Mouse (Mus musculus) intestine, embryonic 14.5 days (tissue): ENCODE data around the gene Abhd12b. TPM values are rescaled to one million over a fixed set of nuclear protein-coding genes. Genes with fewer than 3 reads are reported as not detected.
"Not testable (repeated sequence)": the region's sequence is repeated elsewhere in the genome, so short reads cannot be mapped to it uniquely, and the experiment has no call there.

Experiments
- ATAC-seq: fragments of 200-750 bp; cut with Nextera tagmentation; replicated peaks from 2 replicates; pipeline ENCODE4 v1.8.0; 2017; ENCODE audit warnings: low read depth, moderate number of reproducible peaks, moderate TSS enrichment, moderate library complexity; ENCODE audit not compliant: low FRiP score, low TSS enrichment
- DNase-seq: peaks from one replicate; pipeline ENCODE4 v3.0.0-alpha.2; 2018; ENCODE audit warnings: low spot score
- H3K27ac ChIP-seq: fragments of 300-500 bp; sonication (generic); 2 replicates; pipeline ENCODE4 v1.5.1; 2014; ENCODE audit warnings: low read depth, mild to moderate bottlenecking, control low read depth
- H3K27me3 ChIP-seq: fragments of 300-500 bp; sonication (generic); replicated peaks from 2 replicates; pipeline ENCODE4 v1.6.1; 2014; ENCODE audit warnings: low read length, control low read depth; ENCODE audit not compliant: control insufficient read depth, insufficient read depth
- H3K36me3 ChIP-seq: fragments of 300-500 bp; sonication (generic); 2 replicates; pipeline ENCODE4 v1.6.1; 2014; ENCODE audit warnings: low read length, control low read depth; ENCODE audit not compliant: control insufficient read depth, insufficient read depth
- H3K4me1 ChIP-seq: fragments of 300-500 bp; sonication (generic); replicated peaks from 2 replicates; pipeline ENCODE4 v1.6.1; 2014; ENCODE audit warnings: low read length, control low read depth, mixed read lengths; ENCODE audit not compliant: control insufficient read depth, insufficient read depth
- H3K4me2 ChIP-seq: fragments of 300-500 bp; sonication (generic); 2 replicates; pipeline ENCODE4 v1.6.1; 2014; ENCODE audit warnings: low read length
- H3K4me3 ChIP-seq: fragments of 300-500 bp; sonication (generic); 2 replicates; pipeline ENCODE4 v1.5.1; 2014; ENCODE audit warnings: low read depth, low read length, control low read depth, mixed read lengths
- H3K9ac ChIP-seq: fragments of 300-500 bp; sonication (generic); 2 replicates; pipeline ENCODE4 v1.6.1; 2014; ENCODE audit warnings: mild to moderate bottlenecking, low read length
- H3K9me3 ChIP-seq: fragments of 300-500 bp; sonication (generic); 2 replicates; pipeline ENCODE4 v1.6.1; 2016; ENCODE audit warnings: low read length, control low read depth; ENCODE audit not compliant: control insufficient read depth
- WGBS: fragments of 180-500 bp; shearing (Covaris S2); extraction: QIAGEN DNeasy Blood & Tissue Kit; methylation state at CpG from one replicate; pipeline ENCODE4 v1.1.7; 2014; 5-methylcytosine and 5-hydroxymethylcytosine counted together
- polyA plus RNA-seq: library from polyadenylated mRNA; unstranded; fragments of >200 nt; fragmentation: Nextera tagmentation; extraction: Ambion mirVana; gene quantifications from 2 replicates; pipeline ENCODE4 v1.2.1, GENCODE M21; 2014

The Abhd12b gene
- polyA plus RNA-seq, 1 experiment from 2014 or later = 0.49 TPM

DNA sequence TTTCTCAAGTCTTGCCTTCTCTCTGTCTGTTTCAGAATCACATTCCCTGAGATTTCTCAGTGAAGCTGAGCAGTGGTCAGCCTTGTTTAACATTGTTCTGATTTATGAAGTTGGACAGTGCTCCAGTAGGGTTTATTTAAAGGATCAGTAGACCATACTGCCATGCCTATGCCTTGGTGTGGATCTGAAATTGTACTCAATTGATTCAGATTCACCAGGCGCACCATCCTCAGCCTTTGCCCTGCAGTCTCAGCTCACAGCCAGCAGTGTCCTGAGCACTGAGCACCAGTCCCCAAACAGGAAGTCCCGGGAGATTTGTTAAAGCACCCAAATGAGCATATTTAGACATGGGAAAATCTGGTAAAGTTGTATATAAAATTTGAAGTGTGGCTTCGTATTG lies 10.8 kb downstream of the Abhd12b start:
- H3K4me1 ChIP-seq = no peaks in the 10 kb centered on the region
- ATAC-seq = no peak

DNA sequence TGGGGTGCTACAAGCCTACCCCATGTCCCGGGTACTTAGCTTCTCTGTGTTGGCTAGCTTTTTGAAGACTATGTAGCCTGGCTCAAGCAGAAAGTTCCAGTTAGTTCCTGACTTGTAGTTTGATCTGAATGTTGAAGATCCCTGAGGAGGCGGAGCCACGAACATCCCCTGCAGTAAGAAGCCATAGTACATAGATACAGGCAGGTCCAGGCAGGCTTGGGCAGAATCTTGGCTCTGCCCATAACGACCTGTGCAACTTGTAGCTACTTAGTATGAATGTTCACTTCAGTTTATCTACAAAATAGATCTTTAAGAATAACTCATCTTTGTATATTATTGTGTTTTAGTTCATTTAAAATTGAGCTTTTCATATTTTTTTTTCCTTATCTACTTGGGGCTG lies 14.0 kb downstream of the Abhd12b start:
- Histone ChIP-seq H3K27ac (no peak overlapping the region), H3K36me3 (no peaks in the 10 kb centered on the region), H3K4me2 (no peak overlapping the region), H3K9me3 (no peaks in the 10 kb centered on the region), H3K4me1 (no peaks in the 10 kb centered on the region), H3K4me3 (no peak overlapping the region), H3K27me3 (no peaks in the 10 kb centered on the region), H3K9ac (no peak overlapping the region)
- ATAC-seq (no peak), DNase-seq (no peak)
- 88% methylated on average over 4 of the region's 4 CpGs for WGBS

More for the DNA sequence above, 10.8 kb downstream of the Abhd12b start:
- WGBS = 50% methylated on average over 3 of the region's 3 CpGs
- Histone ChIP-seq H3K9ac (no peak overlapping the region), H3K27ac (no peak overlapping the region), H3K27me3 (no peaks in the 10 kb centered on the region), H3K36me3 (no peaks in the 10 kb centered on the region), H3K4me2 (no peak overlapping the region), H3K4me3 (no peak overlapping the region), H3K9me3 (no peaks in the 10 kb centered on the region)
- DNase-seq = no peak

DNA sequence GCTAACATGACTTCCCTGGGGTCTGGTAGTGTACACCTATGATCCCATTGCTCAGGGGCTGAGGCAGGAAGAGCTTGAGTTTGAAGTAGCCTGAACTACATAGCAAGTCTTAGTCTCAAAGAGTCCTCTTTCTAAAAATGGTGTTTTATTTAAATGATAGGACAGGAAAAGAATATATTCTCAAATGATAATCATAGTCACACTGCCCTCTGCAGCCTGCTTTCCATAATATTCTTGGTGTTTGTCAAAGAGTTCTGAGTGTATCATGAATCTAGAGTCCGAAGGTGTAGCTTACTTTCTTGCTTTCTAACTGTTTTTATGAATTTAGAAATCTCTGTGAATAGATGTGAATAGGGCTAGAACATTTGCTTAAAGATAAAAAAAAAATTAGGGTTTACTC lies 16.0 kb downstream of the Abhd12b start:
- no peak overlapping the region for H3K4me3 ChIP-seq
- no peak overlapping the region for H3K9ac ChIP-seq
- no peaks in the 10 kb centered on the region for H3K27me3 ChIP-seq
- no peak for ATAC-seq
- H3K36me3 ChIP-seq = no peaks in the 10 kb centered on the region
- no peak overlapping the region for H3K4me2 ChIP-seq
- no peaks in the 10 kb centered on the region for H3K4me1 ChIP-seq
- WGBS = 87% methylated on average over 1 of the region's 1 CpGs
- H3K27ac ChIP-seq = no peak overlapping the region
- no peaks in the 10 kb centered on the region for H3K9me3 ChIP-seq
- DNase-seq = no peak

DNA sequence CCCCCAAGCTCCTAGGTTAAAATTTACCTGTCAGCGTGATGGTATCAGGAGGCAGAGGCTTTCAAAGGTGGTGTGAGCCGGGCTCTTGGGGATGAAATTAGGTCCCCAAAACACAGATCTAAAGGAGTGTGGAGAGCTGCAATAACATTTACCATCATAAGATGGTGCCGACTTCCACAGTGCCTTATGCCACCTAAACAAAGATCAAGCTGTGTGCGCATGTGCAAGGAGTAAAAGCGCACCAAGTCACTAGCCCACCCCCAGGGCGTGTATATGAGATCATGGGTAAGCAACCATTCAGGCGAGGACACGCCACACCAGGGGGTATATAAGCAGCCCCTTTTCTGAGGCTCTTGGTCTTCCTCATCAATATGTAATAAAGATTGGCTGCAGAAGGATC lies 29.6 kb downstream of the Abhd12b start:
- H3K4me2 ChIP-seq, H3K4me1 ChIP-seq, H3K9me3 ChIP-seq, DNase-seq, H3K27ac ChIP-seq, H3K36me3 ChIP-seq, H3K4me3 ChIP-seq, H3K9ac ChIP-seq, H3K27me3 ChIP-seq, ATAC-seq: not testable (repeated sequence)
- WGBS = 94% methylated on average over 8 of the region's 8 CpGs

DNA sequence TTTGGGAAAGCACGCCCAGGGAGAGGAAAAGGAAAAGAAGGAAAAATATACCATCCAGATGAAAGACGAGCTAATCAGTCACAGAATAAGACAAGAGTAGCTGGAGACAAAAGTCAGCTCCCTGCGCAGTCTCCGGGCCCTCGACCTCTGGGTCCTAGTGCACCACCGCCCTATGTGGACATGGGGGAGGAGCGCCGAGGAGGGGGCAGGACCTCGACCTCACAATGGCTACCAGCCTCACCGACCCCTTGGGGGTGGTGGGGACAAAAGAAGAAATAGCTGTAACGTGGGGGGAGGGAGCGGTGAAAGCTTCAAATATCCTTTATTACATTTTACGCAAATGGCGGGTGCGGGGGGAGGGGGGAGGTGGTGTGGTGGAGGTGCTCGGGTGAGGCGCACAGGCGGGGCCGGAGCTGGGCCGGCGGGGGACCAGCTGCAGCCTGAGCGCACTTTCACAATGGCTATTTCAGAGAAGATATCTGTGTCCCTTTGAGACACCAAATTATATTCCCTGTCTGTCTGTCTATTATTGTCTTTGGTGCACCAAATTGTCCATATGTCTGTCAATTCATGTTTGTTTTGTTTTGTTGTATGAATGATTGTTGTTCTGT lies 30.3 kb downstream of the Abhd12b start:
- H3K4me2 ChIP-seq = no peak overlapping the region
- ATAC-seq (no peak), DNase-seq (no peak)
- H3K9ac ChIP-seq = no peak overlapping the region
- H3K9me3 ChIP-seq = peaks cover 9% of the 10 kb centered on the region
- 88% methylated on average over 22 of the region's 22 CpGs for WGBS
- no peaks in the 10 kb centered on the region for H3K36me3 ChIP-seq
- H3K27ac ChIP-seq = no peak overlapping the region
- no peaks in the 10 kb centered on the region for H3K27me3 ChIP-seq
- H3K4me1 ChIP-seq = no peaks in the 10 kb centered on the region
- H3K4me3 ChIP-seq = no peak overlapping the region

DNA sequence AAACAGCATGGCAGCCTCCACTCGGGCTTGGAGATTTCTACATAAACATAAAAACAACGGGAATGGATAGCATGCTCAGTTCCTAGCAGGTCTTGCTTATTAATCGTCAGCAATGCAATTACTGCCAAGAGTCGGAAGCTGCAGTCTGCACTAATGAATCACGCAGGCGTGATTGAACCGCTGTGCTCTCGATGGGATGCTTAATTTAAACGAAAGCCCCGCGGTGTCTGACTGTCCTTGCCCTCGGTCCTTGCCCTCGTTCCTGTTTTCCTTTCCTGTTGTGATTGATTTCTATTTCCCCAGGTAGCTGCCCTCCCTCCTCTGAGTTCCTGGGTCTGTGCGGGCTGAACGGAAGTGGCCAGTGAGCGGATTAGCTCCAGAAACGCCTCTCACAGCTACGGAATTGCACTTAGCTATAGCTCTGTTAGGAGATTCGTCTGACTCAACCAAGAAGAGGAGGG lies 38.4 kb downstream of the Abhd12b start:
- peak; percentile 55 for DNase-seq
- WGBS = 19% methylated on average over 19 of the region's 19 CpGs
- H3K4me2 ChIP-seq = peak overlapping the region; percentile 51
- no peaks in the 10 kb centered on the region for H3K27me3 ChIP-seq
- H3K27ac ChIP-seq = peak overlapping the region; percentile 70
- H3K4me3 ChIP-seq = peak overlapping the region; percentile 22
- H3K36me3 ChIP-seq = no peaks in the 10 kb centered on the region
- peaks cover 5% of the 10 kb centered on the region; the same call in 1 of the 2 replicates for H3K4me1 ChIP-seq
- ATAC-seq = no peak
- H3K9ac ChIP-seq = no peak overlapping the region
- H3K9me3 ChIP-seq = no peaks in the 10 kb centered on the region

DNA sequence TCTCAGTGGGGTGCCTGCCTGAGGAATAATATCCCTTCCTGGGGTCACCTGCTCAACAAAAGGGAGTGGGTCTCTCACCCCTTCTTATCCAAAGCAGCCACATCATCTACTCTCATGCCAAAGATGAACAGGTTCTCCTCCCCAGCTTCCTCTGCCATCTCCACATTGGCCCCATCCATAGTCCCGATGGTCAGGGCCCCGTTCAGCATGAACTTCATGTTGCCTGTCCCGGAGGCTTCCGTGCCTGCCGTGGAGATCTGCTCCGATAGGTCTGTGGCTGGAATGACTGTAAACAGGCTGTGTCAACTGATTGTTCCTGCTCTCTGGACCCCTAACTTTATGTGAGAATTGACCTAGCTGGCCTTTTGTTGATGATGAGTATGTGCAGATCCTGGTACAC lies 41.5 kb downstream of the Abhd12b start:
- ATAC-seq (no peak), DNase-seq (no peak)
- Histone ChIP-seq H3K4me3 (no peak overlapping the region), H3K27ac (no peak overlapping the region), H3K27me3 (no peaks in the 10 kb centered on the region), H3K4me1 (peaks cover 5% of the 10 kb centered on the region; the same call in 1 of the 2 replicates), H3K9me3 (no peaks in the 10 kb centered on the region), H3K4me2 (no peak overlapping the region), H3K9ac (no peak overlapping the region), H3K36me3 (peaks cover 5% of the 10 kb centered on the region; the same call in 1 of the 2 replicates)
- 92% methylated on average over 6 of the region's 6 CpGs for WGBS

DNA sequence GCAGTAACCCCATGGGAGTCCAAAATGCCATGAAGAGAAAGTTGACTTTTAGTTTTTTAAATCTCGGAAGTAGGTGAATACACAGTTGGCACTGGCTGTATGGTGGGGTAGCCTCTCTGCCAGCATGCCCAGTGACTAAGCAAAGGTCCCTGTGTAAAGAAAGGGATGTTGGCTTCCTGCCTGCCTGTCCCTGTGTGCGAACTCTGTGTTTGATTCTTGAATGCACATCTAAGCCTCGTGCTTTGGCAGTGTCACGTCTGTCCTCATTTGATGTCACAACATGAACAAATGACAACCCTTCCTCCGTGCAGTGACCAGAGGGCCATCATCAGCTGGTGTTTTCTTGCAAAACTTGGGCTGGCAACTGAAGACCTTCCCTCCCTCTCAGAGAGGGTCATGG lies 42.4 kb downstream of the Abhd12b start:
- H3K27me3 ChIP-seq = no peaks in the 10 kb centered on the region
- H3K9ac ChIP-seq = no peak overlapping the region
- peaks cover 5% of the 10 kb centered on the region; the same call in 1 of the 2 replicates for H3K4me1 ChIP-seq
- ATAC-seq (no peak), DNase-seq (no peak)
- no peak overlapping the region for H3K4me3 ChIP-seq
- no peak overlapping the region for H3K27ac ChIP-seq
- 91% methylated on average over 5 of the region's 5 CpGs for WGBS
- peaks cover 5% of the 10 kb centered on the region; the same call in 1 of the 2 replicates for H3K36me3 ChIP-seq
- no peaks in the 10 kb centered on the region for H3K9me3 ChIP-seq
- H3K4me2 ChIP-seq = no peak overlapping the region

DNA sequence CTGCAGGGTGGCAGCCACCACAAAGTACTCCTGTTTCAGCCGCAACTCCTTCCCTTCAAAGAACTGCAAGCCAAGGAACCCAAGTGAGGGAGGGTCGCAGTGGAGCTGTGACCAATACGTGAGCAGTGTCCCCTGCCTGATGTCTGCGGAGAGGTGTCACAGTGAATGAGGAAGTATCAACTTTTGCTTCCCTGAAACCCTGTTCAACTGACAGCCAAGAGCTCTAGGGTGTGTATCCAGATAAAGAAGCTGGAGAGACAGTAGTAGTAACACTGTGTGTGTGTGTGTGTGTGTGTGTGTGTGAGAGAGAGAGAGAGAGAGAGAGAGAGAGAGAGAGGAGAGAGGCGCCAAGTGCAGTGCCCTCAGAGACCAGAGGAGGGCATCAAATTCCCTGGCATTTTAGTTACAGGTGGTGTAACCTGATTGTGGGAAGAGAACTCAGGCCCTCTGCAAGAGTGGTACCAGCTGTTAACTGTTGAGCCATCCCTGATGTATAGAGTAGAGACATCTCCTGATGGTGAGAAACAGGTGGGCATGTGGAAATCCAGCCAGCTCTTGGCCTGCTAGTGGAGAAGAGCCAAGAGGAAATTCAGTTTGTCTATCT lies 48.1 kb downstream of the Abhd12b start:
- H3K4me1 ChIP-seq = no peaks in the 10 kb centered on the region
- DNase-seq (no peak), ATAC-seq (no peak)
- no peak overlapping the region for H3K4me2 ChIP-seq
- no peaks in the 10 kb centered on the region for H3K27me3 ChIP-seq
- H3K9ac ChIP-seq = no peak overlapping the region
- H3K4me3 ChIP-seq = no peak overlapping the region
- 74% methylated on average over 5 of the region's 5 CpGs for WGBS
- no peaks in the 10 kb centered on the region for H3K9me3 ChIP-seq
- no peak overlapping the region for H3K27ac ChIP-seq
- peaks cover 5% of the 10 kb centered on the region; the same call in 1 of the 2 replicates for H3K36me3 ChIP-seq
